Mouse (Mus musculus): ENCODE results near the gene Kcnh2. TPM values are rescaled to one million over a fixed set of nuclear protein-coding genes. Genes with fewer than 3 reads are reported as not detected.

Kcnh2 gene
- polyA plus RNA-seq, 1 experiment: 65.8 TPM

DNA sequence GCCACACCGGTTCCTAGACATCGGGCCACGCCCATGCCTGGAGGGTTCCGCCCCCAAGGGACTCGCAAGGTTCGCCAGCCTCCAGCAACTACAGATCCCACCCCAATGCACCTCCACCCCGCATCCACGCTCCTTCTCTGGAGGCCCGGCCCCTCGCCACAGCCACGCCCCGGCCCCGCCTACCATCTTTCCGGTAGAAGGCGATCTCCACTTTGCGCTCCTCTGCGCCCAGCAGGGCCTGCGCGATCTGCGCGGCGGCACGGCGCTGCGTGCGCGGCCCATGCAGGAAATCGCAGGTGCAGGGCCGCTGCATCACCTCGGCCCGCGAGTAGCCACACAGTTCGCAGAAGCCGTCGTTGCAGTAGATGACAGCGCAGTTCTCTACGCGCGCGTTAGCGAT, 3.3 kb downstream of the Kcnh2 start:
- DNase-seq (ENCODE audit: extremely low spot score in 1 of 2, low spot score in 1 of 2): peak in 1 of 2 experiments; percentile 78

DNA sequence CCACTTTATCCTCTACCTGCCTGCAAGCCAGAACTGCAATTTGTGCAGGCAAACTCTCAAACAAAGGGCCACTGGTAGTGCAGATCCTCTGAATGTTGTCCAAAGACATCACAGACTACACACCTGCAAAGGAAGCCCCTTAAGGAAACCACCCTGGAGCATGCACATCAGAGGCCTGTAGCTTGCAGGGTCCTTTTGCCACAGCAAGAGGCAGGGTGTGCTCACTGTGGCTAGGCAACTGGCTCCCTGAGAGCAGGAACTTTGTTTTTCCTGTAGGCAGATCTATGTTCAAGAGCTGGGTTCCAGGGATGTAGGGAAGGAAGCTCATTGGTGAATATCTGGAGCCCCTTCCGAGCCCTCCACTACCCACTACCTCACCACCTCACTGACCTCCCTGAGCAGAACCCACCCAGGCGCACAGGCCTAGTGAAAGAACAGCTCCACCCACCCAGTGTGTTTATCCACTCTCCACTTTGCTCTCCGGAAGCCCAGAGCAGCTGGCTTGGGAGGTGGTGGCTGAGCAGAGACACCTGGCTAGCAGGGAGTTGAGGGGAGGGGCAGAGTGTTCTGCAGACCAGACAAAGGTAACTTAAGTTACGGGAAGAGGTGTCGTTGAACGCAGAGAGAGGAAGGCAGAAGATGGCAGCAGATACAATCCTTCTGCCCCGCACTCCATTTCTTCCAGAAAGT, 4.1 kb downstream of the Kcnh2 start:
- DNase-seq (ENCODE audit: extremely low spot score in 1 of 2, low spot score in 1 of 2): no peak

- no peak for DNase-seq (ENCODE audit: extremely low spot score in 1 of 2, low spot score in 1 of 2)
These were observed 5.1 kb downstream of the Kcnh2 start for GRCm38 (mm10) chr5:24346313-24346712.

DNA sequence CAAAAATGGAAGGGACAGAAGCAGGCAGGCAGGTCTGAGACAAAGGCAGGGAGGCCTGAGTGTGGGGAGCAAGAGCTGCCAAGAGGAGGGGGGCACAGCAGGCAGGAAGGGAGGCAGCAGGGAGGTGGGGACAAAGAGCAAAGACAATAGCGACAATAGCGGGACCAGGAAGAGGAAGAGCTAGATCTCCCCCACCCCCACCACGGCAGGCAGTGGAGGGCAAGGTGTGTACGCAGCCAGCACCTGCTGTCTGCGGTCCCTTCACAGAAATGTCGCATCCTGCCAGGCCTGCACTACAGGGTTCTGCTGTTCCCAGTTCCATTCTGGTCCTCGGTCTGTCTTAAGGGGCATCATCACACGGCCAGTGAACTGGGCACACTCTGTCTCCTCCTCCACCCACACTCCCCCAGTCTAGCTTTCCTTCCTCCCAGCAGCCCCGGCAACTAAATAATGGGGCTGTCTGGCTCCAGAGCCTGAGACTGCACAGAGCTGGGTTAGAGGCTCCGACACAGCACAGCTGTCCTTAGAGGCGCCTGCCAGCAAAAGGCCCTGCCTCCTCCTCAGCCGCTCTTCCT, 6.8 kb downstream of the Kcnh2 start:
- peak in 1 of 2 experiments; percentile 35 for DNase-seq (ENCODE audit: extremely low spot score in 1 of 2, low spot score in 1 of 2)

DNA sequence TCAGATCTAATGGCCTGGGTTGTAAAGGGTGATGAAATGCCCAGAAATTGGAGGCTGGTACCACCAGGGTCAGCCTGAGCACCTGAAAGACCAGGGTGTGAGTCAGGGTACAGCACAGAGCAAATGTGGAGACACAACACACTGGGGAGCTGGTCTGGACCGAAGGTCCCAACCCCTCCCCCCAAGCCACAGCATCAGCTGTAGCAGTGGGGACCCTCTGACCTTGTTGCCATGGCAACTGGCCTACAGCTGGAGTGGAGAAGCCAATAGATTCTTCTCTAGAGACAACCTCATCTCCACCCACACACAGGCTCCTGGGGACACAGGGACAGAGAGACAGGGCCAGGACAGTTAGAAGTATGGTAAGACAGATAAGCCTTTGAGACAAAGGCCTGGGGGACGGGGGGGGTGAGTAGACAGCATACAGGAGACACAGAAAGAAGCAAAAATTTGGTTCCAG, 7.4 kb downstream of the Kcnh2 start:
- DNase-seq (ENCODE audit: extremely low spot score in 1 of 2, low spot score in 1 of 2): no peak

GRCm38 (mm10) chr5:24343379-24343778, 8.0 kb downstream of the Kcnh2 start:
- DNase-seq (ENCODE audit: extremely low spot score in 1 of 2, low spot score in 1 of 2): no peak

GRCm38 (mm10) chr5:24342966-24343365, 8.4 kb downstream of the Kcnh2 start:
- no peak for DNase-seq (ENCODE audit: extremely low spot score in 1 of 2, low spot score in 1 of 2)

DNA sequence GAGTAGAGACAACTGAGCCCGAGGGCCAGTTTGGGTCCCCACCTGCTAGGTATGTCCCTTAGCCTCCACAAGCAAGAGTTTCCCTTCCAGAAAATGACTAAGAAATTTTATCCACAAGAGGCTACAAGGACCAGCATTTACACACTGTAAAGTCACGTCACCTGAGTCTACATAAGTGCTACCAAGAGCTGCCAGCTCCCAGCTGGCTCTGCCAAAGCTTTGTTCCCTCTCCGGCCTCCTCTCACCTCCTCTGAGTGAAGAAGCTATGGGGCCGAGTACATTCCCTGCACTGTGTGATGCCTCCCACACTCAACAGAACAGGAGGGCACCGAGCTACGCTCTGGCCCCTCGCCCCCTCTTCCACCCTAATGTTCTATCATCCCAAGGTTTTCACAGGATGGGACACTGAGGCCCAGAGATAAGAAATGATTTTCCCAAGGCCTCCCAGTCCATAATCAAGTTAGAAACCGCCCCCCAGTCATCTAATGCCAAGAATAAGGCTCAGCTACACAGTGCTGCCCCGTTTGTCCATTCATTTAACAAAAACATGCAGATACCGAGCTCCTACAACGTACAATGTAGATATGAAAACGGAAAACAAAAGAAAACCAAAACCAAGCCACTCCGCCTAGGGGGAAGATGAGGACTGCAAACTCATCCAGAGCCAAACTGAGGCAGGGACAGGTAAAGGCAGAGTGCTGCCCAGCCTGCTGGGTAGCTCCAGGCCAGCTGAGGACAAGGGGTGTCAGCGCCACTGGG, 9.0 kb downstream of the Kcnh2 start:
- no peak for DNase-seq (ENCODE audit: extremely low spot score in 1 of 2, low spot score in 1 of 2)

DNA sequence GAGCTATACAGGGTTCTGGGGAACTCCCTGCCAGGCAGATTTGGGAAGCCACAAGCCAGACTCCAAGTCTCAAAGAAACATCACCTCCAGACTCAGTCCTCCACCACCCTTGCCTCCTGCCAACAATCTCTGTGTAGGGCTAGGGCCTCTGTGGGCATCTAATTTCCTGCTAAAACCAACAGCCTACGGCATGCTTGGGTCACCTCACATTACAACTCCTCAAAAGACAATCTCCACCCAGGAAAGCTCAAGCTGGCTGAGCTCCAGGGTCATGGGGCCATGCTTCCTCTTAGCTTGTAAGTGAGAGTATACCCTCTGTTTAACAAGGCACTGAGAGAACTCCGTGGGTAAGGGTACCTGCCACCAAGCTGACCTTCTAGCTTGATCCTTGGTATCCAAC, 13.6 kb downstream of the Kcnh2 start:
- DNase-seq (ENCODE audit: extremely low spot score in 1 of 2, low spot score in 1 of 2): no peak

- DNase-seq (ENCODE audit: extremely low spot score in 1 of 2, low spot score in 1 of 2): no peak
These were observed 14.0 kb downstream of the Kcnh2 start for GRCm38 (mm10) chr5:24337366-24337765.

DNA sequence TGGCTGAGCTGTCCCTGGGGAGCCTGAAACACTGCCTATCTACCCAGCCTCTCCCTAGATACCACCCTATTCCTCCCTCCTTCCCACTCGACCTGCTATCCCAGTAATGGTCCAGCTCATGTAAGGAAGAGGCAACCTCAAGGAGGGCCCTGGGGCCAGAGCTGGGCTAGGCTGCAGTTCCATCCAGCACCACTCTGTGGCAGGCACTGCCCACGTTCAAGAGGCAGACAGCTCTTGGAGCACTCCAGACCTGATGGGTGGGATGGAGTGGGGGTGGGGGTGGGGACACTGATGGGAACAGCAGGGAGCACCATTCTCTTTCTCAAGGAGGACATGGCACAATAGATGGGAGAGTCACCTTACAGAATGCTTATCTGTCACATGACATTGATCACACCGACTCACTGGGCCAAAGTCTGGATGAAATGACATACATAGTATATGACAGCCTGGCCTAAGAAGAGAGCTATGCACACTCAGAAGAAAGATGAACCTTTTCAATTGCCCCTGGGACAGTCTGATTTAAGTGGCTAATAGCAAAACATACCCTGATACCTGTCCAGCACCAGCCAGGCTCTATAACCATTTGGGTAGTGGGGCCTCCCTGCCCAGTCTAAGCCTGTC, 15.4 kb downstream of the Kcnh2 start:
- peak in 1 of 2 experiments; percentile 52 for DNase-seq (ENCODE audit: extremely low spot score in 1 of 2, low spot score in 1 of 2)

GRCm38 (mm10) chr5:24334749-24335148, 16.7 kb downstream of the Kcnh2 start:
- no peak for DNase-seq (ENCODE audit: extremely low spot score in 1 of 2, low spot score in 1 of 2)

- DNase-seq (ENCODE audit: extremely low spot score in 1 of 2, low spot score in 1 of 2): no peak
These were observed 19.0 kb downstream of the Kcnh2 start for GRCm38 (mm10) chr5:24332401-24332800.

- no peak for DNase-seq (ENCODE audit: extremely low spot score in 1 of 2, low spot score in 1 of 2)
These were observed 21.5 kb downstream of the Kcnh2 start for GRCm38 (mm10) chr5:24329965-24330298.

DNA sequence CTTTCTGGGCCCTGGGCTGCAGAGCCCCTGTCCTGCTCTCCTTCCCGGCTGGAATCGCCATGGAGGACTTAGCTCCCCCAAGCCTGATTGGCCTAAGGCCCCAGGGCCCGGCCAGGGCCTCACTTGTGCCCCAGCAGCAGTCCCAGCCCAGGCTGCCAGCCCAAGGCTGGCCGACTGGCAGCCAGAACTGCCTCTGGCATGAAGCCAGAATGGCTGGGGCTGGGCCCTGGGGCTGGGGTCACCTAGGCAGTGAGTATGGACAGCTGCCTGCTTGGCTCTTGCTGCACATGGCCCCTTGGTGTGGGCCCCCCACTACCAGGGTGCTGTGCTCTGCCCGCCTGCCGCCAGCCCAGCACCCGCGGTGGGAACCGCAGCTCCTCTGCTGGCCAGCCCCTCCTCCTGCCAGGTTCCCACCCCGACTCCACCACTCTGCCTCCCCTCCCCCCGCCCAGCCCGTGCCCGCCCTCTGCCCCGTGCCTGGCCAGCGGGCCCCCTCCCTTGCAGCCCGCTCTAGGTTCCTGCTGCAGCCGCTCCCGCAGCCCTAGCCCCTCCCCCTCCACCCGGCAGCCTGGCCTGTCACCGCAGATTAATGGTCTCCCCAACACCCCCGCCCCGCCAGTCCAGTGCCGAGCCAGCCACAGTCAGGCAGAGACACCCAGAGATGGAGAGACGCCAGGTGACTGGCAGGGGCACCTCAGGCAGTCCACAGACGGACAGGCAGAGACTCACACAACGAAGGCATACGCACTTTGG, 22.0 kb downstream of the Kcnh2 start:
- no peak for DNase-seq (ENCODE audit: extremely low spot score in 1 of 2, low spot score in 1 of 2)

DNA sequence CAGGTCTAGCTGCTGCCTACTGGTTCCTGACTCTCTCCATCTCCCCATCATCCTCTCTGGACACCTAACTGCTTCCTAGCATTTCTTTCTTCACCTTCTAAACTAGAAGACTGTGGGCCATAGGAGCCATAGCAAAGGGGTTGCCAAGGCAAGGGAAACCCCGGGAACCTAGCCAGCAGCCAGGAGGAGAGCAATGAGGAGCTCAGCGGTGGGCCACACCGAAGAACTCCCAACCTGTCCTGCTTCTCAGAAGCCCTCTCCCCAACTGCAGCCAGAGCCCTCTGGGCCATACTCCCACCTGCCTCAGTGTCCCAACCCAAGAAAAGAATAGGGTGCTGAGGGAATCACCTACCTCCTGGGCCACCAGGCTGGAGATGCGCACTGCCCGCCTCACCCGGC, 22.6 kb downstream of the Kcnh2 start:
- no peak for DNase-seq (ENCODE audit: extremely low spot score in 1 of 2, low spot score in 1 of 2)

- DNase-seq (ENCODE audit: extremely low spot score in 1 of 2, low spot score in 1 of 2): no peak
These were observed 24.5 kb downstream of the Kcnh2 start for GRCm38 (mm10) chr5:24326842-24327417.

GRCm38 (mm10) chr5:24326166-24326841, 25.1 kb downstream of the Kcnh2 start:
- no peak for DNase-seq (ENCODE audit: extremely low spot score in 1 of 2, low spot score in 1 of 2)

DNA sequence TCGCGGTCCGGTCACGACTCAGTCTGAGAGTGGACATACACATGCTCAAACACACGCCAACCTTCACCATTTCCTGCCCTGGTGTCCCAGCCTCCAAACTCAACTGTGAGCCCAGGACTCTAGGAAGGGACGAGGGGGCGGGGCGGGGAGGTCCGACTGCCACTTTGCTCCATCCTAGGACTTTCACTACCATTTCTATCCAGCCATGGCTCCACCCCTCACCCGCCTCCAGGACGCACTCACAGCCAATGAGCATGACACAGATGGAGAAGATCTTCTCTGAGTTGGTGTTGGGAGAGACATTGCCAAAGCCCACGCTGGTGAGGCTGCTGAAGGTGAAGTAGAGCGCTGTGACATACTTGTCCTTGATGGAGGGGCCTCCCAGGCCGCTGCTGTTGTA, 26.2 kb downstream of the Kcnh2 start:
- no peak for DNase-seq (ENCODE audit: extremely low spot score in 1 of 2, low spot score in 1 of 2)
